Mouse (Mus musculus): ENCODE measurements around the gene Csgalnact2.

- TF ChIP-seq GATA1 (IDR thresholded peaks at IDR 0.05; ENCODE audit: borderline replicate concordance, low read length) = no peak
- no peak for TF ChIP-seq FLI1 (IDR thresholded peaks at IDR 0.05; ENCODE audit: low read length)
Observed at GRCm38 (mm10) chr6:118173251-118173974, 34.5 kb upstream of the Csgalnact2 start.

Data from megakaryocyte, embryonic 14.5 days (primary cell).